Mouse (Mus musculus) CH12.LX (cell line): ENCODE measurements around the gene Gm20388. TPM values are rescaled to one million over a fixed set of nuclear protein-coding genes. Genes with fewer than 3 reads are reported as not detected.

Source experiments
- DNase-seq: peaks from one replicate; pipeline ENCODE4 v3.0.0-alpha.2; 2013; ENCODE audit errors: extremely low read depth
- H3K27ac ChIP-seq: 2 replicates; pipeline ENCODE4 v1.5.1; 2012; ENCODE audit warnings: low read depth, mild to moderate bottlenecking, control low read depth, moderate library complexity; ENCODE audit not compliant: insufficient read depth
- H3K27me3 ChIP-seq: replicated peaks from 2 replicates; pipeline ENCODE3; 2012; ENCODE audit warnings: inconsistent platforms
- H3K36me3 ChIP-seq, 2 experiments: replicated peaks in 1 of 2; 2 replicates each; pipeline versions ENCODE3 to v1.6.1; 2012; ENCODE audit warnings: inconsistent platforms in 1 of 2, low read length in 1 of 2, mild to moderate bottlenecking in 1 of 2, mixed read lengths in 1 of 2, moderate library complexity in 1 of 2; ENCODE audit not compliant: control insufficient read depth in 1 of 2, insufficient read depth in 1 of 2
- H3K4me1 ChIP-seq, 2 experiments: 2 replicates each; pipeline ENCODE4 v1.6.1; 2012; ENCODE audit warnings: inconsistent platforms in 1 of 2, moderate library complexity in 1 of 2; ENCODE audit not compliant: insufficient read depth in 2 of 2, control insufficient read depth in 1 of 2
- H3K4me2 ChIP-seq: 2 replicates; pipeline ENCODE4 v1.6.1; 2012; ENCODE audit warnings: low read depth, mild to moderate bottlenecking, control low read depth; ENCODE audit not compliant: poor library complexity, insufficient read depth, severe bottlenecking
- H3K4me3 ChIP-seq, 3 experiments: fragments of 150-350 bp in 1 of 3; sonication (generic) in 1 of 3; replicated peaks in 1 of 3; 2 replicates each; pipeline versions ENCODE3 to v1.5.1; 2011 to 2012; ENCODE audit warnings: low read depth in 2 of 3, low read length in 2 of 3, mild to moderate bottlenecking in 2 of 3, moderate library complexity in 2 of 3, control low read depth in 1 of 3, improper control_type of control experiment in 1 of 3, inconsistent platforms in 1 of 3, mixed read lengths in 1 of 3; ENCODE audit not compliant: poor library complexity in 1 of 3
- H3K79me2 ChIP-seq: replicated peaks from 2 replicates; pipeline ENCODE4 v1.6.1; 2012; ENCODE audit warnings: mild to moderate bottlenecking, moderate library complexity; ENCODE audit not compliant: control insufficient read depth, poor library complexity, insufficient read depth, severe bottlenecking; ENCODE audit errors: extremely low read depth
- H3K9ac ChIP-seq: 2 replicates; pipeline ENCODE4 v1.6.1; 2012; ENCODE audit warnings: low read depth, mild to moderate bottlenecking, control low read depth, moderate library complexity; ENCODE audit not compliant: insufficient read depth
- H3K9me3 ChIP-seq: replicated peaks from 2 replicates; pipeline ENCODE3; 2012; ENCODE audit warnings: low read length, inconsistent platforms, mixed read lengths
- BHLHE40 ChIP-seq: IDR thresholded peaks from 2 replicates; pipeline ENCODE4 v1.6.1; 2011; ENCODE audit warnings: mild to moderate bottlenecking, low read depth, low read length, improper control_type of control experiment
- E2F4 ChIP-seq: IDR thresholded peaks from 2 replicates; pipeline ENCODE4 v1.6.1; 2011; ENCODE audit warnings: low read depth, low read length, improper control_type of control experiment; ENCODE audit not compliant: insufficient replicate concordance
- EP300 ChIP-seq: IDR thresholded peaks from 2 replicates; pipeline ENCODE4 v1.6.1; 2011; ENCODE audit warnings: low read length, improper control_type of control experiment
- HCFC1 ChIP-seq: IDR thresholded peaks from 2 replicates; pipeline ENCODE4 v1.6.1; 2012; ENCODE audit warnings: low read depth, mild to moderate bottlenecking, inconsistent platforms, low read length, improper control_type of control experiment
- IRF4 ChIP-seq: IDR thresholded peaks from 2 replicates; pipeline ENCODE4 v1.6.1; 2014; ENCODE audit warnings: low read depth, mild to moderate bottlenecking, inconsistent platforms, low read length, improper control_type of control experiment
- JUND ChIP-seq: conservative IDR thresholded peaks from 2 replicates; pipeline ENCODE4 v1.6.1; 2011; ENCODE audit warnings: low read depth, low read length, improper control_type of control experiment
- MAFK ChIP-seq: IDR thresholded peaks from 2 replicates; pipeline ENCODE4 v1.6.1; 2011; ENCODE audit warnings: low read length, improper control_type of control experiment; ENCODE audit not compliant: insufficient replicate concordance
- MAX ChIP-seq: IDR thresholded peaks from 2 replicates; pipeline ENCODE4 v1.6.1; 2011; ENCODE audit warnings: low read length, improper control_type of control experiment
- MXI1 ChIP-seq: IDR thresholded peaks from 2 replicates; pipeline ENCODE4 v1.6.1; 2011; ENCODE audit warnings: mild to moderate bottlenecking, low read depth, low read length, improper control_type of control experiment
- MYC ChIP-seq: IDR thresholded peaks from 2 replicates; pipeline ENCODE4 v1.6.1; 2011; ENCODE audit warnings: low read depth, mild to moderate bottlenecking, improper control_type of control experiment, low read length
- NRF1 ChIP-seq: IDR thresholded peaks from 2 replicates; pipeline ENCODE4 v1.6.1; 2014; ENCODE audit warnings: low read depth, mild to moderate bottlenecking, inconsistent platforms, low read length, improper control_type of control experiment, moderate library complexity
- PAX5 ChIP-seq: IDR thresholded peaks from 2 replicates; pipeline ENCODE4 v1.6.1; 2012; ENCODE audit warnings: low read length, inconsistent platforms, mixed read lengths
- SIN3A ChIP-seq: IDR thresholded peaks from 2 replicates; pipeline ENCODE4 v1.6.1; 2012; ENCODE audit warnings: low read length, improper control_type of control experiment, inconsistent platforms
- TBP ChIP-seq: conservative IDR thresholded peaks from 2 replicates; pipeline ENCODE4 v1.6.1; 2011; ENCODE audit warnings: low read depth, low read length, improper control_type of control experiment
- USF1 ChIP-seq: IDR thresholded peaks from 2 replicates; pipeline ENCODE4 v1.6.1; 2014; ENCODE audit warnings: low read depth, mild to moderate bottlenecking, inconsistent platforms, low read length, improper control_type of control experiment
- ZMIZ1 ChIP-seq: IDR thresholded peaks from 2 replicates; pipeline ENCODE4 v1.6.1; 2012; ENCODE audit warnings: low read depth, mild to moderate bottlenecking, inconsistent platforms, low read length, improper control_type of control experiment
- ZNF384 ChIP-seq: IDR thresholded peaks from 2 replicates; pipeline ENCODE4 v1.6.1; 2012; ENCODE audit warnings: low read depth, low read length, improper control_type of control experiment, inconsistent platforms
- dilution Hi-C: fragments of 300-500 bp; cut with MboI; formaldehyde crosslinking; loops from 2 replicates; pipeline ENCODE4 v1.14.3; 2020; ENCODE audit warnings: low sequenced_read_pairs; ENCODE audit not compliant: extremely low pct_unique_long_range_greater_than_20kb, extremely low pct_ligation_motif_present
- in situ Hi-C: fragments of 300-500 bp; cut with MboI; formaldehyde crosslinking; loops from 3 replicates; pipeline ENCODE4 v1.14.3; 2019; ENCODE audit warnings: low sequenced_read_pairs, low pct_ligation_motif_present, low pct_unique_long_range_greater_than_20kb, mixed read lengths
- polyA plus RNA-seq: library from polyadenylated mRNA; unstranded; fragments of >175 nt; gene quantifications from 2 replicates; pipeline ENCODE4 v1.2.1, GENCODE M21; 2012; ENCODE audit warnings: low read depth; ENCODE audit not compliant: insufficient read length
- total RNA-seq, 2 experiments: library from RNA; depleted of rRNA; stranded (reverse); fragments of 300-350 nt in 1 of 2; fragments of >200 nt in 1 of 2; gene quantifications; 2 replicates each; pipeline ENCODE4 v1.2.3; 2012 to 2014

Gene Gm20388
- total and polyA plus RNA-seq, 3 experiments: 14.8 to 26.3 (median 22.2) TPM

GRCm38 (mm10) chr8:122157689-122158088 is 2247.0 kb downstream of the Gm20388 start:
- H3K36me3 ChIP-seq: no peaks in the 10 kb centered on the region
- dilution Hi-C loops (no loop called here), in situ Hi-C loops (no loop called here)
- no peak overlapping the region for H3K9ac ChIP-seq
- H3K9me3 ChIP-seq: peaks cover 6% of the 10 kb centered on the region
- no peak for DNase-seq
- no peaks in the 10 kb centered on the region for H3K79me2 ChIP-seq
- H3K4me1 ChIP-seq: peaks cover 37 to 52% of the 10 kb centered on the region in 2 experiments
- TF ChIP-seq E2F4 (no peak), ZNF384 (no peak), MAFK (no peak), BHLHE40 (no peak), IRF4 (no peak), HCFC1 (no peak), MXI1 (no peak), PAX5 (no peak), MYC (no peak), NRF1 (no peak), SIN3A (no peak)
- H3K27me3 ChIP-seq: peaks cover 16% of the 10 kb centered on the region
- H3K4me3 ChIP-seq: no peak overlapping the region
- no peak overlapping the region for H3K4me2 ChIP-seq
- H3K27ac ChIP-seq: no peak overlapping the region

GRCm38 (mm10) chr8:122160165-122160564 is 2249.5 kb downstream of the Gm20388 start:
- Histone ChIP-seq H3K9me3 (no peaks in the 10 kb centered on the region), H3K4me3 (no peak overlapping the region), H3K27me3 (peaks cover 27% of the 10 kb centered on the region), H3K27ac (no peak overlapping the region), H3K4me1 (peaks cover 21 to 32% of the 10 kb centered on the region in 2 experiments), H3K36me3 (no peaks in the 10 kb centered on the region), H3K9ac (no peak overlapping the region), H3K4me2 (no peak overlapping the region), H3K79me2 (no peaks in the 10 kb centered on the region)
- dilution Hi-C loops (no loop called here), in situ Hi-C loops (loop anchor here (5.0 kb wide), 1 partner anchor 92 kb away; no protein-coding TSS in a partner anchor)
- no peak for DNase-seq
- TF ChIP-seq IRF4 (no peak), ZNF384 (no peak), MAFK (no peak), EP300 (no peak), TBP (no peak), MXI1 (no peak), USF1 (no peak), JUND (no peak), ZMIZ1 (no peak), MAX (no peak)
